Mouse (Mus musculus): ENCODE data around the gene Greb1.

Gene Greb1

GRCm38 (mm10) chr12:16694783-16695182 lies 105.9 kb downstream of the Greb1 start:
- DNase-seq (ENCODE audit: low read depth) = no peak

GRCm38 (mm10) chr12:16690631-16691030 lies 110.1 kb downstream of the Greb1 start:
- DNase-seq (ENCODE audit: low read depth) = no peak

DNA sequence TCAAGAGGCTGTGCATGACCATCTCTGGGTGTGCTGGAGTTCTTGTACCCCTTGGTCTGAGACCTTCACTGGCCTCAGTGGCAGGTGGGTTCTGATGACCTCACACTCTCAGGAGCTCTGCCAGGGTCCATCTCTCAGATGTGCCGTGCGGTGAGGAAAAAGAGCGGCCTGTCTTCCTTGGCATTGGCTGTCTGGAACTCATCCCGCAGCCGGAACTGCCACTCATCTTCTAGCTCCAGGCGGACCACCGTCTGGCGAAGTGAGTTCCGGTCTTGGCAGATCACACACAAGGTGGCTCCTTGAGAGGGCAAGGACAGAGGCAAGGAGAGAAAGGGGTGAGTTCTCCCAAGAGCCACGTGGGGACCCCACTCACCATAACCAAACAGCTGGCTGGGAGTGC lies 128.4 kb downstream of the Greb1 start:
- no peak for DNase-seq (ENCODE audit: low read depth)

- DNase-seq (ENCODE audit: low read depth) = no peak
Observed at GRCm38 (mm10) chr12:16669176-16669575, 131.5 kb downstream of the Greb1 start.

DNA sequence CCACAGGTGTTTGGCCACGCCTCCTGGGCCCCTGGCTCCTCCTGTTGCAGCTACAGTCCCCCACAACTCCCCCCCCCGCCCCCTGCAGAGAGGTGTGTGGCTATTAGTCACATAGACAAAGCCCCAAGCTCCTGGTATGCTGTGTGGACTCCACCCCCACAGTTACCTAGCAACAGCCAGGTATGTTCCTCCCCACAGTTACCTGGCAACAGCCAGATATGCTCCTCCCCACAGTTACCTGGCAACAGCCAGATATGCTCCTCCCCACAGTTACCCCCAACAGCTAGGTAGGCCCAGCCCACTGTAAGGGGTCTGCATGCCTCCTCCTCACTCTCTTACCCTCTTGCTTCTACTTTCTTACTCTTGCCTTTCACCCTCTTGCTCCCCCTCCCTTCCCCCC lies 135.7 kb downstream of the Greb1 start:
- DNase-seq (ENCODE audit: low read depth) = no peak

DNA sequence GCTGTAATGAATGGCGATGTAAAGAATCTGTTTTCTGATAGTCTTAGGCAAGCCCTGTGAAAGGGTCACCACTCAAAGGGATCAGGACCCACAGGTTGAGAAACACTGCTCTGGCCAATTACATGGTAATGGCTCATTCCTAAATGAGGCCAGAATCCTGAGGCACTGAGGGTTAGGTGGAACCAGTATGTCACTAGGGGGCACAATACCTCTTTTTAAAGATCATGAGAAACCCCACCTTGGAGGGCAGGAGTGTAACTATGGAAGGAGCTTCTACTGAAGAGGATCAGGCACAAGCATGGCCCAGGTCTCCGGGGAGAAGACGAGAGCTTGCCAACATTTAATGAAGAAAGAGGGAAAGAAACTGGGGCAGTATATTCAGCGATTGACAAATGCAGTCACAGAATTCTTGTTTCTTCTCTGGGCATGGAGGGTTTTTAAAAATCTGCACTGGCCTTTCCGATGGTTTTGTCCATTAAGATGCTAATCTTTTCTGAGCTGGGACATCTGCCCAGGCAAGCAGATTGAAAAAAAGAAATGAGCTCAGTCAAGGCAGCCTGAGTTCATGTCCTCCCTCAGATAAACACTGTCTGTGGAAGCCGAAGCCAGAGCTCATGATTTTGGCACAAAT lies 137.6 kb downstream of the Greb1 start:
- DNase-seq (ENCODE audit: low read depth) = no peak

DNA sequence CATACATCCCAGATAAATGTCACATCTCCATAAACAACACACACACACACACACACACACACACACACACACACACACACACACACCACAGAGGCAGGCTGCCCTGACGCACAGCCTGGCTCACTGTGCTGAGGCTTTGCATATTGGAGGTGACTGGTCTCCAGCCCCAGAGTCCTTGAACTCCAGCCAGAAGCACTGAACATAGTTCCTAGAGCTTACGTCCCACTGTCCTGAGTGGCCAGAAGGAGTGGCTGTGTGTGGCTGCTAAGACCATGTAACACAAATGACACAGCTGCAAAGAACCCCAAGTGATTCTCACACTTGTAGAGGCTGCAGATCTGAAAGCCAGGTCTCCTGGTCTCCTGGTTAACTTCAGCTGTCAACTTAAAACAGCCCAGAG lies 138.8 kb downstream of the Greb1 start:
- no peak for DNase-seq (ENCODE audit: low read depth)

- no peak for DNase-seq (ENCODE audit: low read depth)
Observed at GRCm38 (mm10) chr12:16661459-16661858, 139.2 kb downstream of the Greb1 start.

DNA sequence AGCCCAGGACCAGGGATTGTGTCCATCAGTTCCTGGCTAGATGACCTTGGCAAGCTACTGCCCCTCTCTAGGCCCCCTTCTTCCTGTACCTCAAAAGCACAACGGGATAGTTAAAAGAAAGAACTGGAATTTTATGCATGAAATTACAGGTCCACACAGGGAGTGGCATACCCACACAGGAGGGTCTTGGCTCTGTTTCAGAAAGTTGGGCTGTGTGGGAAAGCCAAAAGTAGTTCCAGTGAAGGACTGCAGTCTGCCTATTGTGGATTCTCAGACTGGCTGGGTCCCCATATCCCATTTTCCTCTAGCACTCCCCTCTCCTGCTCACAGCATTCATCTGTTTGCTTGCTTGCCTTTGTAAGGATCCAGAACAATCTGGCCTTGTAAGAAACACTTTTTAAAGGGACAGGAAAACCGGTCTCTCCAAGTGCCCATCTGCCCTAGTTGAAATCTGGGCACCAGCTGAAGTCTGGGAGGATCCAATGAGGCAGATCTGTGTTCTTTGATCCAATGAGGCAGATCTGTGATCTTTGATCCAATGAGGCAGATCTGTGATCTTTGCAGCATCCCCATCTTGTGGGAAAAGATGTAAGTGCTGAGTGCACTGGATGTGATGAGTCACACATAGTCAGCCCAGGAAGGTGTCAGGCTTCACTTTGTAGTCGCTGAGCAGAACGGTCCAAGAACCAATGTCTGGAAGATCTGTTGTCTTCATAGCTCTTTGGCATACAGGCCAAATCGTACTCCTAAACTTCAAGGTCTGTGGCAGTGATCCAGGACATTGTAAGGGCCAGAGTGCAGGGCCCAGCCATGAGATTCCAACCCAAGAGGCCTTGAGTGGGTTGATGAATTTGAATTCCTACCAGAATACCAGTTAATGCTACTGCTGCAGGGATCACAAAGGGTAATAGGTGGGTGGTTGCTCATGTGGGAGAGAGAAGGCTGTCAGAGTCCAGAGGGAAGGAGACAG lies 143.5 kb downstream of the Greb1 start:
- no peak for DNase-seq (ENCODE audit: low read depth)

- no peak for DNase-seq (ENCODE audit: low read depth)
Observed at GRCm38 (mm10) chr12:16655604-16656003, 145.1 kb downstream of the Greb1 start.

DNA sequence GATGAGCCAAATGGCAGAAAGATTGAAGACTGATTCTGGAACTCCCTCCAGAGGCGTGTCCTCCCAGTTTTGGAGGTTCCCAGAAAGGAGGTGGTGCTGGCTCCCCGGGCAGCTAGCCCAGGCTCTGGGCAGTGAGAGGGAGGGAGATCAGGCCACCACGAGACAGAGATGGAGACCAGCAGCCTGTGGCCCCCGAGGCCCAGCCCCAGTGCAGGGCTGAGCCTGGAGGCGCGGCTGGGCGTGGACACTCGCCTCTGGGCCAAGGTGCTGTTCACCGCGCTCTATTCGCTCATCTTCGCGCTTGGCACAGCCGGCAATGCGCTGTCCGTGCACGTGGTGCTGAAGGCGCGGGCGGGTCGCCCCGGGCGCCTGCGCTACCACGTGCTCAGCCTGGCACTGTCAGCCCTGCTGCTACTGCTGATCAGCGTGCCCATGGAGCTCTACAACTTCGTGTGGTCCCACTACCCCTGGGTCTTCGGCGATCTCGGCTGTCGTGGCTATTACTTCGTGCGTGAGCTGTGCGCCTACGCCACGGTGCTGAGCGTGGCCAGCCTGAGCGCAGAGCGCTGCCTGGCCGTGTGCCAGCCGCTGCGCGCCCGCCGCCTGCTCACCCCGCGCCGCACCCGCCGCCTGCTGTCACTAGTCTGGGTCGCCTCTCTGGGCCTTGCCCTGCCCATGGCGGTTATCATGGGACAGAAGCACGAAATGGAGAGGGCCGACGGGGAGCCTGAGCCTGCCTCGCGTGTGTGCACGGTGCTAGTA lies 147.2 kb downstream of the Greb1 start, which contains the start of gene Ntsr2:
Ntsr2 (plus strand) TSS at position 51 of the 762 bp plus-strand sequence.
- DNase-seq (ENCODE audit: low read depth) = no peak

- no peak for DNase-seq (ENCODE audit: low read depth)
Observed at GRCm38 (mm10) chr12:16649819-16650218, 150.9 kb downstream of the Greb1 start.

- no peak for DNase-seq (ENCODE audit: low read depth)
Observed at GRCm38 (mm10) chr12:16648273-16648672, 152.4 kb downstream of the Greb1 start.

GRCm38 (mm10) chr12:16646780-16647409 lies 153.8 kb downstream of the Greb1 start:
- DNase-seq (ENCODE audit: low read depth) = no peak

GRCm38 (mm10) chr12:16644698-16645097 lies 156.0 kb downstream of the Greb1 start:
- DNase-seq (ENCODE audit: low read depth) = no peak

- DNase-seq (ENCODE audit: low read depth) = peak; percentile 76
Observed at GRCm38 (mm10) chr12:16643508-16644345, 157.0 kb downstream of the Greb1 start.

- DNase-seq (ENCODE audit: low read depth) = no peak
Observed at GRCm38 (mm10) chr12:16642000-16642399, 158.7 kb downstream of the Greb1 start.

- no peak for DNase-seq (ENCODE audit: low read depth)
Observed at GRCm38 (mm10) chr12:16640075-16640474, 160.6 kb downstream of the Greb1 start.

GRCm38 (mm10) chr12:16639078-16639771 lies 161.5 kb downstream of the Greb1 start:
- no peak for DNase-seq (ENCODE audit: low read depth)

GRCm38 (mm10) chr12:16635816-16636215 lies 164.9 kb downstream of the Greb1 start:
- no peak for DNase-seq (ENCODE audit: low read depth)
